Mouse (Mus musculus) spleen, adult 2 months (tissue): Measurements from ENCODE around the gene Itga2b. TPM values are rescaled to one million over a fixed set of nuclear protein-coding genes. Genes with fewer than 3 reads are reported as not detected.
A peak's percentile ranks its signal among the peaks of the same experiment; 100 is the strongest.

Experiments
- DNase-seq, 2 experiments: peaks; one replicate each; pipeline versions ENCODE4 v3.0.0 to v3.0.0-alpha.2; 2012 to 2021; ENCODE audit warnings: low spot score in 2 of 2, low read depth in 1 of 2
- H3K27ac ChIP-seq: fragments of 200-500 bp; 2 replicates; pipeline ENCODE4 v1.5.1; 2012; ENCODE audit warnings: low read length, inconsistent platforms; ENCODE audit not compliant: insufficient read depth
- H3K27me3 ChIP-seq: fragments of 200-500 bp; 2 replicates; pipeline ENCODE4 v1.6.1; 2012; ENCODE audit warnings: mild to moderate bottlenecking, moderate library complexity, low read length, inconsistent platforms; ENCODE audit not compliant: control insufficient read depth, insufficient read depth
- H3K36me3 ChIP-seq: fragments of 200-500 bp; 2 replicates; pipeline ENCODE4 v1.6.1; 2012; ENCODE audit warnings: mild to moderate bottlenecking, low read length, inconsistent platforms; ENCODE audit not compliant: control insufficient read depth, insufficient read depth
- H3K4me1 ChIP-seq: fragments of 200-500 bp; 2 replicates; pipeline ENCODE4 v1.6.1; 2011; ENCODE audit warnings: inconsistent platforms; ENCODE audit not compliant: control insufficient read depth, insufficient read depth, insufficient read length
- H3K4me3 ChIP-seq: fragments of 200-500 bp; 2 replicates; pipeline ENCODE4 v1.5.1; 2011; ENCODE audit warnings: mild to moderate bottlenecking, inconsistent platforms; ENCODE audit not compliant: insufficient read depth, insufficient read length; ENCODE audit errors: extremely low read depth
- CTCF ChIP-seq: fragments of 200-500 bp; IDR thresholded peaks from 2 replicates; pipeline ENCODE4 v1.5.1; 2011; ENCODE audit warnings: mild to moderate bottlenecking, inconsistent platforms; ENCODE audit not compliant: insufficient read depth, insufficient read length, insufficient replicate concordance; ENCODE audit errors: extremely low read depth
- POLR2A ChIP-seq: fragments of 200-500 bp; IDR thresholded peaks from 2 replicates; pipeline ENCODE4 v1.6.1; 2011; ENCODE audit warnings: low read depth, low read length, inconsistent platforms
- WGBS: fragments of 180-500 bp; shearing (Covaris S2); methylation state at CpG from one replicate; pipeline ENCODE4 v1.1.7; 2018; 5-methylcytosine and 5-hydroxymethylcytosine counted together
- polyA plus RNA-seq: library from polyadenylated mRNA; depleted of rRNA; stranded (reverse); fragments of >200 nt; gene quantifications from 2 replicates; pipeline ENCODE4 v1.2.3, GENCODE M21; 2012

The Itga2b gene
- polyA plus RNA-seq, 1 experiment: 60.8 TPM

GRCm38 (mm10) chr11:102460541-102460940, 9.4 kb downstream of the Itga2b start:
- Histone ChIP-seq H3K27me3 (peaks cover 6% of the 10 kb centered on the region), H3K36me3 (no peaks in the 10 kb centered on the region), H3K27ac (no peak overlapping the region), H3K4me1 (peaks cover 7% of the 10 kb centered on the region), H3K4me3 (no peak overlapping the region)
- WGBS: 84% methylated on average over 16 of the region's 16 CpGs
- TF ChIP-seq CTCF: no peak
- no peak for TF ChIP-seq POLR2A
- DNase-seq: no peak

- WGBS: under 1% methylated on average over 40 of the region's 40 CpGs
- Histone ChIP-seq H3K4me3 (peak overlapping the region; percentile 44; the same call in 1 of the 2 replicates), H3K27ac (no peak overlapping the region), H3K4me1 (peaks cover 10% of the 10 kb centered on the region), H3K27me3 (peaks cover 10% of the 10 kb centered on the region), H3K36me3 (no peaks in the 10 kb centered on the region)
- TF ChIP-seq POLR2A: no peak
- TF ChIP-seq CTCF: peak; percentile 14; the same call in 1 of the 2 replicates
- peak in 1 of 2 experiments; percentile 9 for DNase-seq
Observed at GRCm38 (mm10) chr11:102455740-102456396, 14.1 kb downstream of the Itga2b start.

GRCm38 (mm10) chr11:102453131-102453530, 16.8 kb downstream of the Itga2b start:
- TF ChIP-seq POLR2A (no peak), CTCF (no peak)
- no peak overlapping the region for H3K27ac ChIP-seq
- WGBS: 52% methylated on average over 10 of the region's 10 CpGs
- H3K36me3 ChIP-seq: no peaks in the 10 kb centered on the region
- H3K4me3 ChIP-seq: no peak overlapping the region
- peaks cover 12% of the 10 kb centered on the region for H3K27me3 ChIP-seq
- DNase-seq: no peak
- H3K4me1 ChIP-seq: peaks cover 10% of the 10 kb centered on the region

- peaks cover 6% of the 10 kb centered on the region; the same call in 1 of the 2 replicates for H3K4me1 ChIP-seq
Observed at GRCm38 (mm10) chr11:102449043-102450008, 20.6 kb downstream of the Itga2b start.

GRCm38 (mm10) chr11:102448327-102448726, 21.6 kb downstream of the Itga2b start:
- Histone ChIP-seq H3K27ac (no peak overlapping the region), H3K4me3 (no peak overlapping the region), H3K4me1 (peaks cover 6% of the 10 kb centered on the region; the same call in 1 of the 2 replicates), H3K27me3 (peaks cover 19% of the 10 kb centered on the region), H3K36me3 (no peaks in the 10 kb centered on the region)
- DNase-seq: no peak
- no peak for TF ChIP-seq CTCF
- TF ChIP-seq POLR2A: no peak
- 36% methylated on average over 8 of the region's 8 CpGs for WGBS

More at GRCm38 (mm10) chr11:102449043-102450008, 20.6 kb downstream of the Itga2b start:
- no peak for DNase-seq
- Histone ChIP-seq H3K4me3 (no peak overlapping the region), H3K27me3 (peaks cover 20% of the 10 kb centered on the region), H3K36me3 (no peaks in the 10 kb centered on the region), H3K27ac (no peak overlapping the region)
- 71% methylated on average over 17 of the region's 17 CpGs for WGBS
- TF ChIP-seq POLR2A: no peak
- no peak for TF ChIP-seq CTCF

- peaks cover 19% of the 10 kb centered on the region for H3K27me3 ChIP-seq
- H3K4me3 ChIP-seq: peak within 1 kb of the TSS; percentile 54
- H3K36me3 ChIP-seq: no peaks in the 10 kb centered on the region
- no peak for TF ChIP-seq POLR2A
- TF ChIP-seq CTCF: peak; percentile 52
- WGBS: under 1% methylated on average over 40 of the region's 40 CpGs
- DNase-seq: peak in 1 of 2 experiments; percentile 50
- no peak within 1 kb of the TSS for H3K27ac ChIP-seq
- H3K4me1 ChIP-seq: peaks cover 6% of the 10 kb centered on the region; the same call in 1 of the 2 replicates
Observed at GRCm38 (mm10) chr11:102447497-102447896, 22.4 kb downstream of the Itga2b start, which contains the start of gene Fam171a2. Gene Fam171a2, minus strand, starts transcription at chr11:102447682.
